Mouse (Mus musculus): Measurements from ENCODE around the gene Cldn14. TPM values are rescaled to one million over a fixed set of nuclear protein-coding genes. Genes with fewer than 3 reads are reported as not detected.

The Cldn14 gene
- polyA plus RNA-seq, 1 experiment from 2014 or later, result not detected

DNA sequence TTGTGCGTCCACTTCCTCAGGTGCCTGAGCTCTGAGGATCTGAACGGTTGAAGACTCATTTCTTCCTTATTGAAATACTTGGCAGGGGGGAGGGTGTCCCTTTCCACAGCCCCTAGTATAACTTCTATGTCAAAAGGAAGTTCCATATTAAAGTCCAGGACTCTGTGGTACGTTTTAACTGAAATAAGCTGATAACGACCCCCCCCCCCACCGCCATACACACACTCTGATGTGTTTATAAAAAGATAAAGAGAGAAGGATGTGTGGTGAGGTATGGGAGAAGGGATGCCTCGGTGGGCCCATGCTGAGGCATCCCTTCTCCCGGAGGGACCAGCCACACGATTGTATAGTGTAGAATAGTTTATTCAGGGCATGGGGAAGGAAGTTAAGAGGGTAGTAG is 34.4 kb downstream of the Cldn14 start:
- H3K36me3 ChIP-seq, result no peaks in the 10 kb centered on the region
- H3K4me3 ChIP-seq, result no peak overlapping the region
- H3K27me3 ChIP-seq, result no peaks in the 10 kb centered on the region
- H3K9me3 ChIP-seq, result no peaks in the 10 kb centered on the region; the same call in 1 of the 2 replicates
- 77% methylated on average over 8 of the region's 8 CpGs for WGBS
- H3K4me2 ChIP-seq, result peak overlapping the region; percentile 50; the same call in 1 of the 2 replicates
- no peak overlapping the region for H3K9ac ChIP-seq
- peaks cover 9% of the 10 kb centered on the region for H3K4me1 ChIP-seq
- no peak for ATAC-seq (ENCODE audit: insufficient number of reproducible peaks, insufficient read depth, low FRiP score, low TSS enrichment, low read depth)
- H3K27ac ChIP-seq, result no peak overlapping the region

DNA sequence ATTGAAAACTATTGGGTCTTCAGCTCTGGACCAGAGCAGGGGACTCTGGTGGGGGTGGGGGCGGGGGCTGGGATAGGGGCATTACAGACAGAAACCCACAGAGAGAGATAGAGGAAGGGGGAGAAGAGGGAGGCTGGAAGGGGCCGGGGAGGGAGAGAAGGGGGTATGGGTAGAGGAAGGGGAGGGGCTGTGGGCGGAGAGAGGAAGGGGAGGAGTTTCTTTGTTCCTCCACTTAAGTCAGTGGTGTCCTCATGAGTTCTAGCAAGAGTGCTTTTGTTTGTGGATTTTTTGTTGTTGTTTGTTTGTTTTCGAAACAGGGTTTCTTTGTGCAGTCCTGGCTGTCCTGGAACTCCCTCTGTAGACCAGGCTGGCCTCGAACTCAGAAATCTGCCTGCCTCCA is 35.1 kb downstream of the Cldn14 start:
- WGBS, result 43% methylated on average over 4 of the region's 5 CpGs
- Histone ChIP-seq H3K36me3 (no peaks in the 10 kb centered on the region), H3K9me3 (no peaks in the 10 kb centered on the region; the same call in 1 of the 2 replicates), H3K27me3 (no peaks in the 10 kb centered on the region), H3K4me2 (peak overlapping the region; percentile 50), H3K9ac (0 out of 2 replicates have a peak overlapping the region, but pooled peaks have one; percentile 1), H3K27ac (no peak overlapping the region; the same call in 1 of the 2 replicates), H3K4me3 (peak overlapping the region; percentile 13; the same call in 1 of the 2 replicates), H3K4me1 (peaks cover 9% of the 10 kb centered on the region)
- 0 out of 2 replicates have a peak, but pooled peaks have one; percentile 21 for ATAC-seq (ENCODE audit: insufficient number of reproducible peaks, insufficient read depth, low FRiP score, low TSS enrichment, low read depth)

DNA sequence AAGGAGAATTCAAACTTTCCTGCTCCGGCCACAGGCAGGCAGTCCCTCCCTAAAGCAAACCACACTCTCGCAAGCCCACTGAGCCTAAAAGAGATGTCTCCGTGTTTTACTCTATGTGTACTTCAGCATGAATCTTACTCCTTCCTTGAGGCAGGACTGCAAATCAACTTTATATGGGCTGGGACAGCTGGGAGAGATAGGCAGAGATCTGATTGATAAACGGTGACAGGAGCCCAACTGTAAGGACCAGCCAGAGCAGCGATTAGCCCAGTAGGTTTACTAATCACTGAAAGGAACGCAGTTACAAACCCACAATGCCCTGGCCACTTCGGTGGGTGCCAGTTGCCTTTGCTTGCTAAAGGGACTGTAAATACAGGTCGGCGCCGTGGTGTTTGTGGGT is 35.5 kb downstream of the Cldn14 start:
- Histone ChIP-seq H3K9ac (0 out of 2 replicates have a peak overlapping the region, but pooled peaks have one; percentile 1), H3K36me3 (no peaks in the 10 kb centered on the region), H3K27me3 (no peaks in the 10 kb centered on the region), H3K9me3 (no peaks in the 10 kb centered on the region; the same call in 1 of the 2 replicates), H3K27ac (peak overlapping the region; percentile 11), H3K4me1 (peaks cover 9% of the 10 kb centered on the region), H3K4me2 (peak overlapping the region; percentile 50), H3K4me3 (peak overlapping the region; percentile 13; the same call in 1 of the 2 replicates)
- WGBS, result 24% methylated on average over 10 of the region's 10 CpGs
- ATAC-seq (ENCODE audit: insufficient number of reproducible peaks, insufficient read depth, low FRiP score, low TSS enrichment, low read depth), result 0 out of 2 replicates have a peak, but pooled peaks have one; percentile 1

DNA sequence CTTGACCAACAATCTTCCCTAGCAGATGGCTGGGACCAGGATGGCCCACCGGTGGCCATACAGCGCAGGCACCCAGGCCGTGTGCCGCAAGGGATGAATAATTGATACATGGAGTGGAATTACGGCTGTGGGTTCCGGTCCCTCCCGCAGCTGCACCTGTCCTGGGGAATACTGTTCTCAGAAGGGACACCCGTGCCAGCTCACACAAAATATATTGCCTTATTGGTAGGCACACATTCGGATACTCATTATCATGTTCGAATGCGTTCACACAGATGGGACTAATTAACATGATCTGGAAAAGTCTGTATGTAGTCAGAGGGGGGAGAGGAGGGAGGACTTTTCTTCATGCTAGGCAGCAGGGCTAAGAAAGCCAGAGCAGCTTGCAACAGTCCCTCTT is 37.6 kb downstream of the Cldn14 start:
- Histone ChIP-seq H3K4me3 (no peak overlapping the region), H3K4me2 (no peak overlapping the region), H3K36me3 (no peaks in the 10 kb centered on the region), H3K9ac (no peak overlapping the region), H3K9me3 (no peaks in the 10 kb centered on the region), H3K4me1 (peaks cover 9% of the 10 kb centered on the region), H3K27me3 (no peaks in the 10 kb centered on the region; the same call in 1 of the 2 replicates), H3K27ac (no peak overlapping the region)
- WGBS, result 75% methylated on average over 11 of the region's 11 CpGs
- no peak for ATAC-seq (ENCODE audit: insufficient number of reproducible peaks, insufficient read depth, low FRiP score, low TSS enrichment, low read depth)

DNA sequence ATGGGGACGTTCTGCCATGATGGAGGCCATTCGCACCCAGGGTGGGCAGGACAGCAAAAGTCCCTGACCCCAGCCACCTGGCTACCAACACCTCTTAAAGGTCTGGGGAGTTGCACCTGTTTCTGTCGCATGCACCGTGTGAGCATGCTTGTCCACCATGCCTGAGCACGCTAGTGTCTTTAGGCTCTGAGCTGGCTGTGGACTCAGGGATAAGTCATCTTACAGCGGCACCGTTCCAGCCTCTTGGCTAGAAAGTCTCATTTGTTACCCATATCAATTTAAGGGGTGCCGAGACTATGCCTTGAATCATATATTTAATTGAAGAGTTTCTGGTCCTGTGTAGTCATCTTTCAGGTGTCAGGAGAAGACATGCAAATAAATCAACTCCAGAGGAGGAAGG is 40.7 kb downstream of the Cldn14 start:
- H3K9ac ChIP-seq, result no peak overlapping the region
- H3K27ac ChIP-seq, result no peak overlapping the region
- no peak for ATAC-seq (ENCODE audit: insufficient number of reproducible peaks, insufficient read depth, low FRiP score, low TSS enrichment, low read depth)
- no peaks in the 10 kb centered on the region for H3K36me3 ChIP-seq
- WGBS, result 90% methylated on average over 8 of the region's 8 CpGs
- H3K27me3 ChIP-seq, result no peaks in the 10 kb centered on the region; the same call in 1 of the 2 replicates
- H3K4me3 ChIP-seq, result no peak overlapping the region
- H3K4me2 ChIP-seq, result no peak overlapping the region
- no peaks in the 10 kb centered on the region for H3K9me3 ChIP-seq
- peaks cover 8% of the 10 kb centered on the region for H3K4me1 ChIP-seq

DNA sequence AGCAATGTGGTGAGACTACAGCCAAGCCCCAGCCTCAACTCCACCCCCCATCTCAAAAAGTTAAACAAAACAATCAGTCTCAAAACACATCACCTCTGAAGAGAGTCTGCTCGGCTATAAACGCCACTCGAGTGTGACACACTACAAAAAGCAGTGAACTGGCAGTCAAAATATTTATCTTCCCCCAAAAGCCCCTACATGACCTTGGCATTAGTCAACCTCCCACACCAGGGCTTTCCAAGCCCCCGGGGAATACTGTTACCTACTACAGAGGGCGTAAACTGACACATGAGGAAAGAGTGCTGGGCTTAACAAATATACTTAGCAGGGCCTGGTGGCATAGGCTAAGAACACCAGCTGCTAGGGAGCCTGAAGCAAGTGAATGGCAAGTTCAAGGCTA is 46.4 kb downstream of the Cldn14 start:
- Histone ChIP-seq H3K27ac (no peak overlapping the region), H3K9me3 (no peaks in the 10 kb centered on the region), H3K4me1 (no peaks in the 10 kb centered on the region), H3K9ac (no peak overlapping the region), H3K27me3 (no peaks in the 10 kb centered on the region), H3K36me3 (no peaks in the 10 kb centered on the region), H3K4me3 (no peak overlapping the region), H3K4me2 (no peak overlapping the region)
- 61% methylated on average over 5 of the region's 5 CpGs for WGBS
- ATAC-seq (ENCODE audit: insufficient number of reproducible peaks, insufficient read depth, low FRiP score, low TSS enrichment, low read depth), result no peak

DNA sequence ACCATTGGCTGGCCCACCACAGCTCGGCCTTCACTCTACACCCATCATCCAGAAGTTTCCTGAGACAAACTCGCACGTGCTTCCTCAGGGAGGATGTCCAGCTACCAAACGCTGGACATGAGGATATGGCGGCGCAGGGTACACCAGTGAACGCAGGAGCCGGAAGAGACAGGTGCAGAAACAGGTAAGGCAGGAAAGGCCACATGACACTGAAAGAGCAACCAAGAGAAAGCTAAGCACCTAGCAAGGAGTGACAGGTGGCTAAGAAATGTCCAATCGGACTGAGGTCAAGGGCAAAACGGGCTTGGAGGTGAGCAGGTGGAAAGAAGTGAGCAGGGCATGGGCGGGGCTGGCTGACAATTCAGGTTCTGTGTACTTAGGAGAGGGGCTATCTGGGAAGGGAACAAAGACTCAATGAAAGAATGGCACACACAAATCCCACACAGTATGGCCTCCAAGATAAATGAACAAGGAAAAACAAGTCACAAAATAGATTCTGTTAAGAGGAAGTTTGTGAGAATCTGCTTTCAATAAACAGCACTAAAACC is 47.5 kb downstream of the Cldn14 start:
- H3K27ac ChIP-seq, result no peak overlapping the region
- no peak overlapping the region for H3K4me2 ChIP-seq
- 83% methylated on average over 11 of the region's 11 CpGs for WGBS
- no peaks in the 10 kb centered on the region for H3K36me3 ChIP-seq
- H3K4me3 ChIP-seq, result no peak overlapping the region
- H3K9me3 ChIP-seq, result no peaks in the 10 kb centered on the region
- H3K4me1 ChIP-seq, result no peaks in the 10 kb centered on the region
- H3K27me3 ChIP-seq, result no peaks in the 10 kb centered on the region
- ATAC-seq (ENCODE audit: insufficient number of reproducible peaks, insufficient read depth, low FRiP score, low TSS enrichment, low read depth), result no peak
- no peak overlapping the region for H3K9ac ChIP-seq

DNA sequence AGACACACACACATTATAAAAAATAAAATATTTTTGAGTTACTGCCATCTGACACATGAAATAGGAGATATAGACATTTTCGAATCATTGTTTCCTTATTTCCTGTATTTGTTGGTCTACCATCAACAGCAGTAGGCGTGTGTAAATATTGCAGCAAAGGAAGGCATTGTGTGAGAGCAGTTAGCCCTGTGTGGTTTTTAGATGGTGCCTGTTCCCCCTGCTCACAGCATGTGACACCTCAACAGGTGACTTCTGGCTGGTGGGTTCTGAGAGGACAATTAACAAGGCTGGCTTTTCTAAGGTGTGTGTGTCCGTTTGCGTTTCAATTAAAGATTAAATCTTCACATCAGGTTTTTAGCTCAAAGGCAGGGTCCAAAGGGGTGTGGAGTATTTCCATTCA is 48.1 kb downstream of the Cldn14 start:
- WGBS, result 81% methylated on average over 4 of the region's 4 CpGs
- H3K27me3 ChIP-seq, result no peaks in the 10 kb centered on the region
- H3K9me3 ChIP-seq, result no peaks in the 10 kb centered on the region
- H3K4me1 ChIP-seq, result no peaks in the 10 kb centered on the region
- H3K4me2 ChIP-seq, result no peak overlapping the region
- H3K9ac ChIP-seq, result no peak overlapping the region
- ATAC-seq (ENCODE audit: insufficient number of reproducible peaks, insufficient read depth, low FRiP score, low TSS enrichment, low read depth), result no peak
- H3K4me3 ChIP-seq, result no peak overlapping the region
- no peaks in the 10 kb centered on the region for H3K36me3 ChIP-seq
- H3K27ac ChIP-seq, result no peak overlapping the region

DNA sequence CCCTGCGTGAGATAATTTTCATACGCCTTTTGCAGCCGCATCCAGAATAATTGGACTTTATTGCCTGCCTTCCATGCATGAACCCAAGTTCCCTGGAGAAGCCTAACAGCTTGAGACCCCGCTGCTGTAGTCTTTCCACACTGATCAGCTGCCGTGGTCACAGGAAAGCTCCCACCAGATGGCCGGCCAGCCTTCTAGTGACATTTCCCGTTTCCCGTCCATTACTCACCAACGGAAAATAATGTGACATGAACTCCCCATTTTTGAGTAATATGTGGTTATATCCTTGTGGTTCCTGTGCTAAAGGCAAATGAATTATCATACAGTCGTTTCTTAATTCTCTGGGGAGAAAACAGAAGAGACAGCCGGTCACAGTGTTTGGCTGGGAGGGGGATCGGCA is 51.2 kb downstream of the Cldn14 start:
- ATAC-seq (ENCODE audit: insufficient number of reproducible peaks, insufficient read depth, low FRiP score, low TSS enrichment, low read depth), result no peak
- Histone ChIP-seq H3K36me3 (no peaks in the 10 kb centered on the region), H3K9ac (no peak overlapping the region), H3K9me3 (no peaks in the 10 kb centered on the region), H3K4me1 (no peaks in the 10 kb centered on the region), H3K27ac (no peak overlapping the region), H3K27me3 (no peaks in the 10 kb centered on the region), H3K4me2 (no peak overlapping the region), H3K4me3 (no peak overlapping the region)
- WGBS, result 83% methylated on average over 12 of the region's 12 CpGs

DNA sequence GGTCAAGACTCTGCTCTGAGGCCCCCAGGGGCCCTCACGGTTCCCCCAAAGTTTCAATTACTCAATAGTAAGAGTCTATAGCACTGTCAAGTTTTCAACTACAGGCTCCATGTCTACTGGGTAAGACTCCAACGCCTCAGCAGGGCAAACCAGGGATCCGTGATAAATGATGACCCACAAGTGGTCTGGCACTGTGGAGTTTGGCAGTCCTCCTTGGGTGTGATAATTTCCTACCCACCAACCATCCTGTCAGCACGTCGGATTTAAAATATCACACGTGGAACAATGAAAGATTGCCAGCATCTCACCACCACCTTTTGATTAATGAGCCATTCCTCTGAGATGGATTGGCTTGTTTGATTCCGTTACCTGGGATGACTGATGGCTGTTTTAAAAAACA is 51.7 kb downstream of the Cldn14 start:
- H3K9me3 ChIP-seq, result no peaks in the 10 kb centered on the region
- H3K9ac ChIP-seq, result no peak overlapping the region
- H3K36me3 ChIP-seq, result no peaks in the 10 kb centered on the region
- H3K4me1 ChIP-seq, result no peaks in the 10 kb centered on the region
- H3K4me2 ChIP-seq, result no peak overlapping the region
- no peak for ATAC-seq (ENCODE audit: insufficient number of reproducible peaks, insufficient read depth, low FRiP score, low TSS enrichment, low read depth)
- H3K27ac ChIP-seq, result no peak overlapping the region
- H3K27me3 ChIP-seq, result no peaks in the 10 kb centered on the region
- H3K4me3 ChIP-seq, result no peak overlapping the region
- 84% methylated on average over 7 of the region's 7 CpGs for WGBS

DNA sequence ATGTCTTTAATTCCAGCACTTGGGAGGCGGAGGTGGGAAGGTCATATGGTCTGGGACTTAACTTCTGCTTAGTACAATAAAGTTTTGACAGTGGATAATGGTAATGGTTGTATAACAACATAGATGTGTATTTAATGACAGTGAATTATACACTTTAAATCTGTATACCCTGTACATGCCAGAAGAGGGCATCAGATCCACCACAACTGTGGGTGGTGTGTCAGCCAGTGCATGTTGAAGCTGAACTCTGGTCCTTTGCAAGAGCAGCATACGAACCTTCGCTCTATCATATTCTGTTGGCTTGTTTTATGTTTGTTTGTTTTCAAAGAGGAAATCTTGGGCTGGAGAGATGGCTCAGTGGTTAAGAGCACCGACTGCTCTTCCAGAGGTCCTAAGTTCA is 61.2 kb downstream of the Cldn14 start:
- H3K9ac ChIP-seq, result no peak overlapping the region

DNA sequence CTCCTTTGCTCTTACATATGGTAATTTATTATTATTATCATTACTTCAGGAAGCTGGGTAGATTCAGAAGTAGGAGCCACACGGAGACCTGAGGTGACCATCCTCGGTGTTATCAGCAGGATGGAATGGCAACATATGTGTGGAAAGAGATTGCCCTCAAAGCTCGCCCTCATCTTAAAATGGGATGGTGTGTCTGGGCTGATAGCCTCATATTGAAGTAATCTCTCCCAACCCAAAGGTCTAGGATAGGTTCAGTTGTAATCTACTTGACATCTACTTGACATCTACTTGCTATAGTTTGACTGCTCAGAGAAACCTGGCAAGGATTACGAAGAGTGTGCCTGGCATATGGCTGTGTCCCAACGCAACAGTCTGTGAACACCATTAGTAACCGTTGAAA is 64.3 kb downstream of the Cldn14 start:
- H3K27me3 ChIP-seq, result peaks cover 28% of the 10 kb centered on the region
- 82% methylated on average over 6 of the region's 6 CpGs for WGBS
- H3K4me2 ChIP-seq, result no peak overlapping the region
- no peak overlapping the region for H3K27ac ChIP-seq
- no peak overlapping the region for H3K4me3 ChIP-seq
- H3K9me3 ChIP-seq, result no peaks in the 10 kb centered on the region
- no peak for ATAC-seq (ENCODE audit: insufficient number of reproducible peaks, insufficient read depth, low FRiP score, low TSS enrichment, low read depth)
- no peaks in the 10 kb centered on the region for H3K36me3 ChIP-seq
- no peak overlapping the region for H3K9ac ChIP-seq
- peaks cover 25% of the 10 kb centered on the region for H3K4me1 ChIP-seq

More for the DNA sequence above, 61.2 kb downstream of the Cldn14 start:
- Histone ChIP-seq H3K4me3 (no peak overlapping the region), H3K36me3 (no peaks in the 10 kb centered on the region), H3K4me2 (no peak overlapping the region), H3K27ac (no peak overlapping the region), H3K27me3 (peaks cover 33% of the 10 kb centered on the region), H3K4me1 (peaks cover 7% of the 10 kb centered on the region; the same call in 1 of the 2 replicates), H3K9me3 (no peaks in the 10 kb centered on the region)
- no peak for ATAC-seq (ENCODE audit: insufficient number of reproducible peaks, insufficient read depth, low FRiP score, low TSS enrichment, low read depth)
- 90% methylated on average over 4 of the region's 4 CpGs for WGBS

All from embryonic facial prominence, embryonic 13.5 days (tissue).